Mouse (Mus musculus): Measurements from ENCODE around the gene Elfn1. TPM values are rescaled to one million over a fixed set of nuclear protein-coding genes. Genes with fewer than 3 reads are reported as not detected.

Gene Elfn1
- total and polyA plus RNA-seq, 2 experiments from 2014 or later: 3.3 to 45.1 TPM

GRCm38 (mm10) chr5:139964391-139964790 is 56.6 kb downstream of the Elfn1 start:
- no peak overlapping the region for H3K4me2 ChIP-seq (ENCODE audit: low read depth, low read length)
- no peak overlapping the region for H3K9ac ChIP-seq (replicated peaks; ENCODE audit: low read length)
- no peaks in the 10 kb centered on the region for H3K27me3 ChIP-seq (ENCODE audit: insufficient read depth, low read length)
- H3K9me3 ChIP-seq (ENCODE audit: low read length): no peaks in the 10 kb centered on the region
- ATAC-seq (no peak), DNase-seq (ENCODE audit: low spot score) (no peak)
- no peaks in the 10 kb centered on the region for H3K4me1 ChIP-seq (ENCODE audit: insufficient read depth, low read length)
- H3K27ac ChIP-seq: no peak overlapping the region
- H3K4me3 ChIP-seq (ENCODE audit: low read length): no peak overlapping the region
- 43% methylated on average over 5 of the region's 5 CpGs for WGBS
- H3K36me3 ChIP-seq (ENCODE audit: insufficient read depth, low read length): no peaks in the 10 kb centered on the region
- no peak for TF ChIP-seq CTCF (IDR thresholded peaks at IDR 0.05; ENCODE audit: low read depth)

GRCm38 (mm10) chr5:139965596-139965995 is 57.9 kb downstream of the Elfn1 start:
- no peaks in the 10 kb centered on the region for H3K27me3 ChIP-seq (ENCODE audit: insufficient read depth, low read length)
- no peak overlapping the region for H3K9ac ChIP-seq (replicated peaks; ENCODE audit: low read length)
- no peak overlapping the region for H3K27ac ChIP-seq
- WGBS: 66% methylated on average over 14 of the region's 14 CpGs
- no peaks in the 10 kb centered on the region for H3K9me3 ChIP-seq (ENCODE audit: low read length)
- DNase-seq (ENCODE audit: low spot score) (no peak), ATAC-seq (no peak)
- H3K4me3 ChIP-seq (ENCODE audit: low read length): no peak overlapping the region
- H3K4me2 ChIP-seq (ENCODE audit: low read depth, low read length): no peak overlapping the region
- TF ChIP-seq CTCF (IDR thresholded peaks at IDR 0.05; ENCODE audit: low read depth): no peak
- 0 out of 2 replicates have a peak, but pooled peaks cover 5% of the 10 kb centered on the region for H3K4me1 ChIP-seq (ENCODE audit: insufficient read depth, low read length)
- H3K36me3 ChIP-seq (ENCODE audit: insufficient read depth, low read length): no peaks in the 10 kb centered on the region

DNA sequence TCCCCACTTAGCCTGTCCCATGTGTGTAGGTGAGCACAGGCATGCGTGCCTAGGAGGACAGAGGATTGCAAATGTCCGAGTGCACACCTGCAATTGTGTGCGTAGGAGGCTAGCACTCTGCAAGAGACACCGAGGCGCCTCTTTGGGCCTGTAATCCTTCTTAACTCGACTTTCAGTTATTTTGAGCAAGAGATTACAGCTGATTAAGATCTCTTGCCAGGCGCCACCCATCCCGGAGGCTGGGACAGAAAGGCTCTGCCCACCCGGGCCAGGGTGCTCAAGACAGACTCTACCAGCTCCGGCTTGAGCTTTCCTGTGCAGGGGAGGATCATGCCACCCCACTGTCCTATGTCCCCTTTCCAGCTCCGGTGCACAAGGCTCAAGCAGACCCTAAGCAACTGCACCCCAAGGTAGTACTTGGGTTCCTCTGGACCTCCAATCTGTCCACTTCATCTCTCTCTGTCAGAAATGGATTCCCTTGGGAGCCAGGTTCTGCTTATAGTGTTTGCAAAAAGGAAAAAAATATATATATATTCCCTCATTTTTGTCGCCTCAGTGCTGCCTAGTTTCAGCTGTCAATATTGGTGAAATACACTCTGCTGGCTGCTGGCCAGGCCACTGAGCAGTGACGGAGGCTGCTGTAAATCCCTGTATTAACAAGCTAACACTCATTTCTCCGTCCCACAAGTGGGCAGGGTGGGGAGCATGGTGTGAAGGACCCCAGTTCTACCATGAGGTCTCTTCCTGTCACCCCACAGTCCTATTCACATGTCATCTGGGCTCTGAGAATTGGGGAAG is 61.6 kb downstream of the Elfn1 start:
- no peaks in the 10 kb centered on the region for H3K36me3 ChIP-seq (ENCODE audit: insufficient read depth, low read length)
- TF ChIP-seq CTCF (IDR thresholded peaks at IDR 0.05; ENCODE audit: low read depth): no peak
- DNase-seq (ENCODE audit: low spot score): peak; percentile 45
- ATAC-seq: no peak
- 73% methylated on average over 14 of the region's 14 CpGs for WGBS
- no peak overlapping the region for H3K4me2 ChIP-seq (ENCODE audit: low read depth, low read length)
- H3K4me3 ChIP-seq (ENCODE audit: low read length): no peak overlapping the region
- H3K9ac ChIP-seq (replicated peaks; ENCODE audit: low read length): no peak overlapping the region
- H3K27me3 ChIP-seq (ENCODE audit: insufficient read depth, low read length): no peaks in the 10 kb centered on the region
- H3K4me1 ChIP-seq (ENCODE audit: insufficient read depth, low read length): 0 out of 2 replicates have a peak, but pooled peaks cover 5% of the 10 kb centered on the region
- no peaks in the 10 kb centered on the region for H3K9me3 ChIP-seq (ENCODE audit: low read length)
- H3K27ac ChIP-seq: no peak overlapping the region

- no peak; the same call in 1 of the 2 replicates for ATAC-seq
- Histone ChIP-seq H3K4me1 (ENCODE audit: insufficient read depth, low read length) (0 out of 2 replicates have a peak, but pooled peaks cover 5% of the 10 kb centered on the region), H3K36me3 (ENCODE audit: insufficient read depth, low read length) (no peaks in the 10 kb centered on the region), H3K9me3 (ENCODE audit: low read length) (no peaks in the 10 kb centered on the region), H3K27ac (no peak overlapping the region), H3K4me2 (ENCODE audit: low read depth, low read length) (no peak overlapping the region), H3K4me3 (ENCODE audit: low read length) (no peak overlapping the region), H3K9ac (replicated peaks; ENCODE audit: low read length) (no peak overlapping the region), H3K27me3 (ENCODE audit: insufficient read depth, low read length) (no peaks in the 10 kb centered on the region)
- 43% methylated on average over 12 of the region's 12 CpGs for WGBS
- TF ChIP-seq CTCF (IDR thresholded peaks at IDR 0.05; ENCODE audit: low read depth): peak; percentile 53
- peak; percentile 64 for DNase-seq (ENCODE audit: low spot score)
Observed at GRCm38 (mm10) chr5:139970186-139970631, 62.5 kb downstream of the Elfn1 start.

DNA sequence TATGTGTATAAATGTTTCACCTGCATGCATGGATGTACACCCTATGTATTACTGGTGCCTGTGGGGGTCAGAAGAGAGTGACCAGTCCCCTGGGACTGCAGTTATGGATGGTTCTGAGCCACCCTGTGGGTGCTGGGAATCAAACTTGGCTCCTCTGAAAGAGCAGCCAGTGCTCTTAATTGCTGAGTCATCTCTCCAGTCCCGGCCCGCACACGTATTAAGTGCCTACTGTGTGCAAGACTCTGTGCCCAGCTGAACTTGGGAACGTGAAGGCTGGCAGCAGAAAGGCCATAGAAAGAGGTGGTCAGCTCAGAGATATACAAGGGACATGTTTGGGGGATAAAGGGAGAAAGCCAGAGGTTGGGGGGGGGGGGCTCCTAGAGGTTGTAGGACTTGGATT is 68.8 kb downstream of the Elfn1 start:
- no peaks in the 10 kb centered on the region for H3K27me3 ChIP-seq (ENCODE audit: insufficient read depth, low read length)
- no peak for TF ChIP-seq CTCF (IDR thresholded peaks at IDR 0.05; ENCODE audit: low read depth)
- no peak for DNase-seq (ENCODE audit: low spot score)
- WGBS: 76% methylated on average over 4 of the region's 4 CpGs
- H3K4me2 ChIP-seq (ENCODE audit: low read depth, low read length): no peak overlapping the region
- H3K9me3 ChIP-seq (ENCODE audit: low read length): no peaks in the 10 kb centered on the region
- no peaks in the 10 kb centered on the region for H3K4me1 ChIP-seq (ENCODE audit: insufficient read depth, low read length)
- no peak for ATAC-seq
- no peak overlapping the region for H3K27ac ChIP-seq
- no peaks in the 10 kb centered on the region for H3K36me3 ChIP-seq (ENCODE audit: insufficient read depth, low read length)
- no peak overlapping the region for H3K9ac ChIP-seq (replicated peaks; ENCODE audit: low read length)
- H3K4me3 ChIP-seq (ENCODE audit: low read length): no peak overlapping the region

- Histone ChIP-seq H3K4me2 (ENCODE audit: low read depth, low read length) (no peak overlapping the region), H3K4me3 (ENCODE audit: low read length) (no peak overlapping the region), H3K36me3 (ENCODE audit: insufficient read depth, low read length) (no peaks in the 10 kb centered on the region), H3K27ac (no peak overlapping the region), H3K4me1 (ENCODE audit: insufficient read depth, low read length) (no peaks in the 10 kb centered on the region), H3K9me3 (ENCODE audit: low read length) (no peaks in the 10 kb centered on the region), H3K9ac (replicated peaks; ENCODE audit: low read length) (no peak overlapping the region), H3K27me3 (ENCODE audit: insufficient read depth, low read length) (no peaks in the 10 kb centered on the region)
- ATAC-seq (no peak), DNase-seq (ENCODE audit: low spot score) (no peak)
- WGBS: 35% methylated on average over 8 of the region's 8 CpGs
- TF ChIP-seq CTCF (IDR thresholded peaks at IDR 0.05; ENCODE audit: low read depth): no peak
Observed at GRCm38 (mm10) chr5:139977476-139977875, 69.7 kb downstream of the Elfn1 start.
